Mouse (Mus musculus) bone marrow, adult 2 months (tissue): ENCODE results near the gene Tmem158.

Source experiments
- CTCF ChIP-seq: fragments of 200-500 bp; IDR thresholded peaks from 2 replicates; pipeline ENCODE4 v1.5.1; 2011; ENCODE audit warnings: low read length, control low read depth; ENCODE audit not compliant: control insufficient read depth, insufficient read depth
- POLR2A ChIP-seq: fragments of 200-500 bp; IDR thresholded peaks from 2 replicates; pipeline ENCODE4 v1.6.1; 2011; ENCODE audit warnings: low read depth, mild to moderate bottlenecking, control low read depth, low read length, borderline replicate concordance; ENCODE audit not compliant: control insufficient read depth

- no peak for TF ChIP-seq CTCF
- no peak for TF ChIP-seq POLR2A
Observed at GRCm38 (mm10) chr9:123274674-123275073, 14.1 kb upstream of the Tmem158 start.
